Mouse (Mus musculus): ENCODE results near the gene Rab40c.
"Not testable (repeated sequence)": the region's sequence is repeated elsewhere in the genome, so short reads cannot be mapped to it uniquely, and the experiment has no call there.

Rab40c gene

GRCm38 (mm10) chr17:25874721-25875170, 44.8 kb downstream of the Rab40c start, which contains the start of gene Mettl26:
Gene Mettl26 (plus strand): TSS chr17:25875074.
- peak; percentile 91 to 98 for DNase-seq

- DNase-seq: no peak
Observed at GRCm38 (mm10) chr17:25874148-25874720, 45.3 kb downstream of the Rab40c start.

- no peak for DNase-seq
Observed at GRCm38 (mm10) chr17:25873405-25874147, 46.0 kb downstream of the Rab40c start.

- DNase-seq: no peak
Observed at GRCm38 (mm10) chr17:25872676-25873075, 46.9 kb downstream of the Rab40c start.

GRCm38 (mm10) chr17:25871566-25871965, 48.0 kb downstream of the Rab40c start:
- not testable (repeated sequence) for DNase-seq

GRCm38 (mm10) chr17:25869954-25870353, 49.6 kb downstream of the Rab40c start:
- no peak for DNase-seq

- no peak for DNase-seq
Observed at GRCm38 (mm10) chr17:25869498-25869897, 50.0 kb downstream of the Rab40c start.

GRCm38 (mm10) chr17:25868601-25869191, 50.8 kb downstream of the Rab40c start, which contains the start of gene Mcrip2:
Gene Mcrip2 (minus strand): TSS chr17:25868764.
- DNase-seq: peak; percentile 75 to 78

- peak in 1 of 2 experiments; percentile 56 for DNase-seq
Observed at GRCm38 (mm10) chr17:25867836-25868600, 51.5 kb downstream of the Rab40c start.

GRCm38 (mm10) chr17:25867509-25867835, 52.1 kb downstream of the Rab40c start:
- no peak for DNase-seq

GRCm38 (mm10) chr17:25866172-25866571, 53.4 kb downstream of the Rab40c start:
- no peak for DNase-seq

- DNase-seq: no peak
Observed at GRCm38 (mm10) chr17:25865288-25865687, 54.2 kb downstream of the Rab40c start.

- DNase-seq: no peak
Observed at GRCm38 (mm10) chr17:25864311-25864710, 55.2 kb downstream of the Rab40c start.

- no peak for DNase-seq
Observed at GRCm38 (mm10) chr17:25863681-25864080, 55.8 kb downstream of the Rab40c start.

GRCm38 (mm10) chr17:25861704-25862612, 57.6 kb downstream of the Rab40c start:
- DNase-seq: no peak

- peak; percentile 88 to 89 for DNase-seq
Observed at GRCm38 (mm10) chr17:25860832-25861703, 58.5 kb downstream of the Rab40c start, which contains the start of gene Wdr90. Gene Wdr90 (minus strand): TSS chr17:25861501.

- no peak for DNase-seq
Observed at GRCm38 (mm10) chr17:25860229-25860628, 59.3 kb downstream of the Rab40c start.

- DNase-seq: peak; percentile 92 to 94
Observed at GRCm38 (mm10) chr17:25844396-25844901, 75.1 kb downstream of the Rab40c start, which contains the start of gene Rhot2. Gene Rhot2 (minus strand): TSS chr17:25844851.

GRCm38 (mm10) chr17:25843636-25844395, 75.7 kb downstream of the Rab40c start:
- peak in 1 of 2 experiments; percentile 55 for DNase-seq

GRCm38 (mm10) chr17:25843122-25843521, 76.4 kb downstream of the Rab40c start:
- no peak for DNase-seq
